Mouse (Mus musculus) kidney, embryonic 16.5 days (tissue): ENCODE measurements around the gene Igsf21. TPM values are rescaled to one million over a fixed set of nuclear protein-coding genes. Genes with fewer than 3 reads are reported as not detected.
A peak's percentile ranks its signal among the peaks of the same experiment; 100 is the strongest.

ENCODE experiments used
- ATAC-seq: fragments of 200-750 bp; cut with Nextera tagmentation; 2 replicates; pipeline ENCODE4 v1.8.0; 2017; ENCODE audit warnings: moderate TSS enrichment; ENCODE audit not compliant: low FRiP score, low TSS enrichment
- H3K27ac ChIP-seq: fragments of 300-500 bp; sonication (generic); 2 replicates; pipeline ENCODE4 v1.5.1; 2014; ENCODE audit warnings: low read length
- H3K27me3 ChIP-seq: fragments of 300-500 bp; sonication (generic); 2 replicates; pipeline ENCODE4 v1.6.1; 2014; ENCODE audit warnings: low read length, control low read depth, mixed read lengths; ENCODE audit not compliant: insufficient read depth
- H3K36me3 ChIP-seq: fragments of 300-500 bp; sonication (generic); 2 replicates; pipeline ENCODE4 v1.6.1; 2014; ENCODE audit warnings: low read length, control low read depth, mixed read lengths; ENCODE audit not compliant: insufficient read depth
- H3K4me1 ChIP-seq: fragments of 300-500 bp; sonication (generic); 2 replicates; pipeline ENCODE4 v1.6.1; 2014; ENCODE audit warnings: low read length, control low read depth, mixed read lengths; ENCODE audit not compliant: insufficient read depth
- H3K4me2 ChIP-seq: fragments of 300-500 bp; sonication (generic); replicated peaks from 2 replicates; pipeline ENCODE4 v1.6.1; 2014; ENCODE audit warnings: low read depth, low read length
- H3K4me3 ChIP-seq: fragments of 300-500 bp; sonication (generic); 2 replicates; pipeline ENCODE4 v1.5.1; 2014; ENCODE audit warnings: mild to moderate bottlenecking, low read length
- H3K9ac ChIP-seq: fragments of 300-500 bp; sonication (generic); replicated peaks from 2 replicates; pipeline ENCODE4 v1.6.1; 2014; ENCODE audit warnings: low read length
- H3K9me3 ChIP-seq: fragments of 300-500 bp; sonication (generic); 2 replicates; pipeline ENCODE4 v1.6.1; 2016; ENCODE audit warnings: low read length, control low read depth
- WGBS: fragments of 180-500 bp; shearing (Covaris S2); extraction: QIAGEN DNeasy Blood & Tissue Kit; methylation state at CpG from one replicate; pipeline ENCODE4 v1.1.7; 2014; 5-methylcytosine and 5-hydroxymethylcytosine counted together
- polyA plus RNA-seq: library from polyadenylated mRNA; unstranded; fragments of >200 nt; fragmentation: Nextera tagmentation; extraction: Ambion mirVana; gene quantifications from 2 replicates; pipeline ENCODE4 v1.2.1, GENCODE M21; 2015

Igsf21 gene
- polyA plus RNA-seq, 1 experiment from 2014 or later = 1.5 TPM

GRCm38 (mm10) chr4:140203696-140204272 lies 42.8 kb downstream of the Igsf21 start:
- H3K27me3 ChIP-seq = peaks cover 7% of the 10 kb centered on the region; the same call in 1 of the 2 replicates
- peak; percentile 43; the same call in 1 of the 2 replicates for ATAC-seq
- H3K4me3 ChIP-seq = no peak overlapping the region
- no peaks in the 10 kb centered on the region for H3K36me3 ChIP-seq
- WGBS = 53% methylated on average over 12 of the region's 12 CpGs
- 0 out of 2 replicates have a peak, but pooled peaks cover 5% of the 10 kb centered on the region for H3K9me3 ChIP-seq
- H3K4me1 ChIP-seq = peaks cover 19% of the 10 kb centered on the region
- no peak overlapping the region for H3K27ac ChIP-seq
- H3K9ac ChIP-seq = no peak overlapping the region
- no peak overlapping the region for H3K4me2 ChIP-seq

DNA sequence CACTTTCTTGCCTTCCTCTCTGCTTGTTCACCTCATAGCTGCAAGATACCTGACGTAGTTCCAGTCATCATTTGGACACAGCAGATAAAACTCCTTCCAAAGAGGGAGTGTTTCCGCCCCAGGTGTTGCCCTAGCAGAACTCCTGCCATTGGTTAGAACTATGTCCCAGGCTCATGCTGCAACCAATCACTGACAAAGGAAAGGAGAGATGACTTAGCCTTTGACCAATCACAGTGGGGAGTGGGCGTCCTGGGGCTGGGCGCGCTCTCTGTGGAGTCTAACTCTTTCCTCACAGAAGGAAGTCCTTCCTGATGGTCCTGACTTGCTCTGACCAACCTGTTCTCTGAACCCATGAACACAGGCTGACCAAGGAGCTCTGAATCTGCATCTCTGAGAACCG lies 44.4 kb downstream of the Igsf21 start:
- Histone ChIP-seq H3K4me3 (no peak overlapping the region), H3K9ac (no peak overlapping the region), H3K9me3 (0 out of 2 replicates have a peak, but pooled peaks cover 4% of the 10 kb centered on the region), H3K4me1 (peaks cover 19% of the 10 kb centered on the region), H3K4me2 (no peak overlapping the region), H3K36me3 (no peaks in the 10 kb centered on the region), H3K27me3 (peaks cover 7% of the 10 kb centered on the region; the same call in 1 of the 2 replicates), H3K27ac (no peak overlapping the region)
- no peak for ATAC-seq
- 54% methylated on average over 6 of the region's 6 CpGs for WGBS

DNA sequence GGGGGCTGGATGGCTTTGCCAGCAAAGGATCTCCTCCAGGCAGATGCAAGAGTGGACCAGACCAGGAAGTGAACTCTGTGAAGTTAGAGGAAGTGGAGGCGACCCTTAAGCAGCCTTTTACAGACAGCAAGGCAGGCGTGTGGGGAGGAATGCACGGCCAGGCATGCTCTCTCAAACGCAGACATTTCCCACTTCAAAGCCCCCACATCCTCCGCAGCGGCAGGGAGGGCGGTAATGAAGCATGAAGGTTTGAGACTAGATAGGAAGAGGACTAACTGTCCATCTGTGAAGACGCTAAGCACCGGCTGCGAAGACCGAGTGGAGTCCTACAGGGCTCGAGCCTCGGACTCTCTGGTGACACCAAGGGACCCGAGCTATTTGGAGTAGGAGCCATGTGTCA lies 46.3 kb downstream of the Igsf21 start:
- no peak overlapping the region for H3K4me3 ChIP-seq
- no peaks in the 10 kb centered on the region for H3K9me3 ChIP-seq
- H3K9ac ChIP-seq = no peak overlapping the region
- H3K27ac ChIP-seq = no peak overlapping the region
- H3K4me1 ChIP-seq = peaks cover 19% of the 10 kb centered on the region
- H3K36me3 ChIP-seq = no peaks in the 10 kb centered on the region
- no peak overlapping the region for H3K4me2 ChIP-seq
- ATAC-seq = no peak
- peaks cover 12% of the 10 kb centered on the region; the same call in 1 of the 2 replicates for H3K27me3 ChIP-seq
- WGBS = 33% methylated on average over 14 of the region's 14 CpGs

- H3K36me3 ChIP-seq = no peaks in the 10 kb centered on the region
- peaks cover 10% of the 10 kb centered on the region; the same call in 1 of the 2 replicates for H3K27me3 ChIP-seq
- H3K4me1 ChIP-seq = peaks cover 7% of the 10 kb centered on the region
- no peak overlapping the region for H3K4me3 ChIP-seq
- no peak overlapping the region for H3K4me2 ChIP-seq
- no peak for ATAC-seq
- no peaks in the 10 kb centered on the region for H3K9me3 ChIP-seq
- 71% methylated on average over 9 of the region's 9 CpGs for WGBS
- no peak overlapping the region for H3K27ac ChIP-seq
- no peak overlapping the region for H3K9ac ChIP-seq
Measured at GRCm38 (mm10) chr4:140196717-140197116, 49.9 kb downstream of the Igsf21 start.

DNA sequence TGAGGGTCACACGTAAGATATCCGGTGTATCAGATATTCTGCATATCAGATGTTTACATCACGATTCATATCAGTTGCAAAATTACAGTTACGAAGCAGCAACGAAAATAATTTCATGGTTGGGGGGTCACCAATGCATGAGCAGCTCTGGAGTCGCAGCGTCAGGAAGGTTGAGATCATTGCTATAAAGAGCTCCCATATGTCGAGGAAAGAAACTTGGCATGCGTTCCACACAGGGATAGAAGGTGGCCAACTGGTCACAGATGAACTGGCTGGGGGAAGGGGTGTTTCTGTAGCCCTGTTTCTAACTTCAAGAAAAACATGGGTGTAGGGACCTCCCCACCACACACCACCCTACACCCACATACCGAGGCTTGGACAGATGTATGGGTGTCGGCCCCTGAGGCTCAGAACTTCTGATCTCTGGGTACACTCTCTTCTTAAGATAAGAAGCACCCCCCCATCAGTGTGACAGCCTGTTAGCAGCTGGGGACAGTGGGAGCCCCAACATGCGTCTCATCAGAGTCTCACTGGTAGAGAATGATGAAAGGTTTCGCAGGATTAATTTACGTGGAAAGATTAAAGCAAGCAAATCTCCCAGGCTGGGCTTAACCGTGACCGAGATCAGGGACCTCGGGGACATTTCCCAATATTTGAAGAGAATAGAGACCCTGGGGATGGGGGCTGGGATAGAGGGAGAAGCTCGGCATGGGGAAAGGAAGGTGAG lies 54.1 kb downstream of the Igsf21 start:
- Histone ChIP-seq H3K9ac (no peak overlapping the region), H3K27ac (no peak overlapping the region), H3K4me2 (no peak overlapping the region), H3K27me3 (peaks cover 4% of the 10 kb centered on the region; the same call in 1 of the 2 replicates), H3K4me3 (no peak overlapping the region), H3K4me1 (no peaks in the 10 kb centered on the region), H3K36me3 (no peaks in the 10 kb centered on the region), H3K9me3 (no peaks in the 10 kb centered on the region)
- ATAC-seq = no peak
- WGBS = 79% methylated on average over 18 of the region's 18 CpGs

DNA sequence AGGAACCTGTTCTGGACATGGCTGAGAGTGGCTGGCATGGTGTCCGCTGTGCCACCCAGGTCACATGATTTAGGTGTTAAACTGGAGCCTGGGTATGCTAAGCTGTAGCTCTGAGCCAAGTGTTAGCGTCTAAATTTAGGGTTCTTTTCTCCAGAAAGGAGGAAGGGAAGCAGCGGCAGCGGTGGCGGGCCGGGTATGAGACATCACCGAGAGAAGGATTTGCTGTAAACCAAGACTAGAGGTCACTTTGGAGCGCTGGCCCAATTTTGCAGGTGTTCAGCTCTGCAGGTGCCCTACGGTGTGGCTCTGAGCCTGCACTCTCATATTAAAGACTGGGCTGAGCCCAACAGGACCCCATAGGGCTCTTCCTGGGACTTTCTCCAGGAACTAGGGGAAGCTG lies 57.0 kb downstream of the Igsf21 start:
- H3K9me3 ChIP-seq = no peaks in the 10 kb centered on the region
- no peaks in the 10 kb centered on the region for H3K4me1 ChIP-seq
- no peaks in the 10 kb centered on the region for H3K36me3 ChIP-seq
- H3K27ac ChIP-seq = no peak overlapping the region
- H3K27me3 ChIP-seq = no peaks in the 10 kb centered on the region
- H3K4me2 ChIP-seq = no peak overlapping the region
- H3K9ac ChIP-seq = no peak overlapping the region
- H3K4me3 ChIP-seq = no peak overlapping the region
- no peak for ATAC-seq
- 88% methylated on average over 9 of the region's 9 CpGs for WGBS

- no peaks in the 10 kb centered on the region for H3K9me3 ChIP-seq
- H3K4me2 ChIP-seq = no peak overlapping the region
- no peak overlapping the region for H3K4me3 ChIP-seq
- ATAC-seq = no peak
- no peaks in the 10 kb centered on the region for H3K36me3 ChIP-seq
- no peak overlapping the region for H3K27ac ChIP-seq
- no peak overlapping the region for H3K9ac ChIP-seq
- no peaks in the 10 kb centered on the region for H3K27me3 ChIP-seq
- no peaks in the 10 kb centered on the region for H3K4me1 ChIP-seq
- WGBS = 72% methylated on average over 7 of the region's 7 CpGs
Measured at GRCm38 (mm10) chr4:140188626-140189025, 58.0 kb downstream of the Igsf21 start.

- H3K4me1 ChIP-seq = no peaks in the 10 kb centered on the region
- H3K27me3 ChIP-seq = no peaks in the 10 kb centered on the region
- H3K4me2 ChIP-seq = no peak overlapping the region
- H3K4me3 ChIP-seq = no peak overlapping the region
- no peak for ATAC-seq
- H3K9me3 ChIP-seq = no peaks in the 10 kb centered on the region
- no peak overlapping the region for H3K9ac ChIP-seq
- no peaks in the 10 kb centered on the region for H3K36me3 ChIP-seq
- 78% methylated on average over 8 of the region's 8 CpGs for WGBS
- no peak overlapping the region for H3K27ac ChIP-seq
Measured at GRCm38 (mm10) chr4:140187404-140188145, 59.0 kb downstream of the Igsf21 start.

DNA sequence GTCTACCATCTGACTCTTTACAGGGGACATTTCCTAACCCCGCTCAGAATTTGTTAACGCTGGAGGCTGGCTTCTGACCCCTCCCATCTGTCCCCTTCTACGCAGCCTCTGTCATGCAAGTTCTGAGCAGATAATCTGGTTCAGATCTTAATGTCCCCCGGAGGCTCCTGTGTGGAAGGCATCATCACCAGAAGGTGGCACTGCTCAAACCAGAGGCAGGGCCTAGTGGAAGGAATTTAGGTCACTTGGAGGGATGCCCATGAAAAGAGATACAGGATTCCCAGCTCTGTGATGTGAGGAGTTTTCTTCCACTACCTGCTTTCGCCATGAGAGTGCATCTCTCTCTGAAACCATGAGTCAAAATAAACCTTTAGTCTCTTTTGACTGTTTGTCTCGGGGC lies 67.0 kb downstream of the Igsf21 start:
- H3K27me3 ChIP-seq = no peaks in the 10 kb centered on the region
- ATAC-seq = no peak
- H3K36me3 ChIP-seq = no peaks in the 10 kb centered on the region
- peaks cover 4% of the 10 kb centered on the region; the same call in 1 of the 2 replicates for H3K9me3 ChIP-seq
- no peaks in the 10 kb centered on the region for H3K4me1 ChIP-seq
- H3K4me2 ChIP-seq = no peak overlapping the region
- H3K4me3 ChIP-seq = no peak overlapping the region
- H3K27ac ChIP-seq = no peak overlapping the region
- H3K9ac ChIP-seq = no peak overlapping the region
- 68% methylated on average over 6 of the region's 6 CpGs for WGBS
